Mouse (Mus musculus) midbrain, embryonic 16.5 days (tissue): Measurements from ENCODE around the gene Pkd1l1. TPM values are rescaled to one million over a fixed set of nuclear protein-coding genes. Genes with fewer than 3 reads are reported as not detected.
A peak's percentile ranks its signal among the peaks of the same experiment; 100 is the strongest.

Source experiments
- ATAC-seq: fragments of 200-750 bp; cut with Nextera tagmentation; 2 replicates; pipeline ENCODE4 v1.8.0; 2017; ENCODE audit warnings: moderate TSS enrichment
- H3K27ac ChIP-seq: fragments of 300-500 bp; sonication (generic); 2 replicates; pipeline ENCODE4 v1.5.1; 2014; ENCODE audit warnings: mild to moderate bottlenecking, low read length, mixed read lengths
- H3K27me3 ChIP-seq: fragments of 300-500 bp; sonication (generic); 2 replicates; pipeline ENCODE4 v1.6.1; 2014; ENCODE audit warnings: low read depth, low read length, mixed read lengths; ENCODE audit not compliant: control insufficient read depth, insufficient read depth
- H3K36me3 ChIP-seq: fragments of 300-500 bp; sonication (generic); 2 replicates; pipeline ENCODE4 v1.6.1; 2014; ENCODE audit warnings: mild to moderate bottlenecking, low read length, moderate library complexity, mixed read lengths; ENCODE audit not compliant: control insufficient read depth, insufficient read depth
- H3K4me1 ChIP-seq: fragments of 300-500 bp; sonication (generic); 2 replicates; pipeline ENCODE4 v1.6.1; 2014; ENCODE audit warnings: mild to moderate bottlenecking, low read length, mixed read lengths; ENCODE audit not compliant: control insufficient read depth, insufficient read depth
- H3K4me2 ChIP-seq: fragments of 300-500 bp; sonication (generic); 2 replicates; pipeline ENCODE4 v1.6.1; 2014; ENCODE audit warnings: mild to moderate bottlenecking, low read length, mixed read lengths
- H3K4me3 ChIP-seq: fragments of 300-500 bp; sonication (generic); 2 replicates; pipeline ENCODE4 v1.5.1; 2014; ENCODE audit warnings: low read depth, mild to moderate bottlenecking, low read length, moderate library complexity, mixed read lengths
- H3K9ac ChIP-seq: fragments of 300-500 bp; sonication (generic); 2 replicates; pipeline ENCODE4 v1.6.1; 2014; ENCODE audit warnings: low read depth, low read length, mixed read lengths
- H3K9me3 ChIP-seq: fragments of 300-500 bp; sonication (generic); replicated peaks from 2 replicates; pipeline ENCODE4 v1.6.1; 2014; ENCODE audit warnings: mild to moderate bottlenecking, low read length, mixed read lengths; ENCODE audit not compliant: control insufficient read depth, poor library complexity, severe bottlenecking
- WGBS: fragments of 180-500 bp; shearing (Covaris S2); extraction: QIAGEN DNeasy Blood & Tissue Kit; methylation state at CpG from one replicate; pipeline ENCODE4 v1.1.7; 2014; 5-methylcytosine and 5-hydroxymethylcytosine counted together
- polyA plus RNA-seq: library from polyadenylated mRNA; unstranded; fragments of >200 nt; fragmentation: Nextera tagmentation; extraction: Ambion mirVana; gene quantifications from 2 replicates; pipeline ENCODE4 v1.2.1, GENCODE M21; 2015

The Pkd1l1 gene
- 0.20 and 0.22 TPM in 2 replicates for polyA plus RNA-seq

DNA sequence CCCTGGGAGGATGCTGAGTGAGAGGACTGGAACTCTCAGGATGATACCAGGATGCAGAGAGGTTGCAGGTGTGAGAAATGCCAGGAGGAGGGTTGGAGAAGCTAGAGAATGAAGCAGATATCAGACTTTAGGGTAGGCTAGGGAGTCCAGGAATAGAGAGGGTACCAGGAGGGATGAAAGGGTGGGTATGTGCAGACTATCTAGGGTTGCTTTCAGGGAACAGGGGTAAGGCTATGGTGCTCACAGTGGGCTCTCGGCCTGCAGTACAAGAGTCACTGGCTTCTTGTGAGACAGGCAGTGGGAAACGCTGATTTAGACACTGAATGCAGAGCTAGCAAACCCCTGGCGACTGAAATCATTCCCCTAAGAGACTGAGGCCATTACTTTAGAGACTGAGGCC lies at the start of gene Pkd1l1:
Gene Pkd1l1, minus strand, starts transcription at position 101 of the 400 bp plus-strand sequence.
- Histone ChIP-seq H3K27me3 (no peaks in the 10 kb centered on the region), H3K9ac (no peak within 1 kb of the TSS), H3K4me2 (no peak within 1 kb of the TSS), H3K4me3 (no peak within 1 kb of the TSS), H3K9me3 (no peaks in the 10 kb centered on the region), H3K27ac (no peak within 1 kb of the TSS), H3K4me1 (no peaks in the 10 kb centered on the region), H3K36me3 (no peaks in the 10 kb centered on the region)
- no peak for ATAC-seq
- 53% methylated on average over 3 of the region's 3 CpGs for WGBS

DNA sequence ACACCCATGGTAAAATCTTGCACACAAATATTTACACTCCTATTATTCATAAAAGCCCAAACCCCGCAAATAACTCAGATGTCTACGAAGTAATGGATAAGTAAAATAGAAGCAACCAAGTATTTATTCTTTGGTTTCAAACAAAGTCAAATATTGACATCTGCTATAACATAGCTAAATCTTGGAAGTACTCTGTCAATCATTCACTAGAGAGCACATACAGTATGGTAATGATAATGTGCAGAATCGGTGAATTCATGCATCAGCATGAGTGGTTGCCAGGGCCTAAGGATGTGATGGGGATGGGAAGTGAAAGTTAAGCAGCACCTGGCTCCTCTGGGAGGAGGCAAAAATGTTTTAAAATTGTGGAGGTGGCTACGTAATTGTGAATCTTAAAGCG lies 47.1 kb upstream of the Pkd1l1 start:
- Histone ChIP-seq H3K36me3 (no peaks in the 10 kb centered on the region), H3K4me1 (no peaks in the 10 kb centered on the region), H3K4me3 (no peak overlapping the region), H3K27me3 (no peaks in the 10 kb centered on the region; the same call in 1 of the 2 replicates), H3K9ac (no peak overlapping the region), H3K4me2 (no peak overlapping the region), H3K9me3 (no peaks in the 10 kb centered on the region), H3K27ac (no peak overlapping the region)
- 94% methylated on average over 5 of the region's 5 CpGs for WGBS
- ATAC-seq = no peak

GRCm38 (mm10) chr11:9018491-9019267 lies 45.6 kb upstream of the Pkd1l1 start:
- Histone ChIP-seq H3K27me3 (no peaks in the 10 kb centered on the region; the same call in 1 of the 2 replicates), H3K27ac (no peak overlapping the region), H3K4me3 (no peak overlapping the region), H3K4me1 (no peaks in the 10 kb centered on the region), H3K9me3 (no peaks in the 10 kb centered on the region), H3K4me2 (no peak overlapping the region), H3K36me3 (no peaks in the 10 kb centered on the region), H3K9ac (no peak overlapping the region)
- ATAC-seq = no peak
- 78% methylated on average over 6 of the region's 6 CpGs for WGBS

DNA sequence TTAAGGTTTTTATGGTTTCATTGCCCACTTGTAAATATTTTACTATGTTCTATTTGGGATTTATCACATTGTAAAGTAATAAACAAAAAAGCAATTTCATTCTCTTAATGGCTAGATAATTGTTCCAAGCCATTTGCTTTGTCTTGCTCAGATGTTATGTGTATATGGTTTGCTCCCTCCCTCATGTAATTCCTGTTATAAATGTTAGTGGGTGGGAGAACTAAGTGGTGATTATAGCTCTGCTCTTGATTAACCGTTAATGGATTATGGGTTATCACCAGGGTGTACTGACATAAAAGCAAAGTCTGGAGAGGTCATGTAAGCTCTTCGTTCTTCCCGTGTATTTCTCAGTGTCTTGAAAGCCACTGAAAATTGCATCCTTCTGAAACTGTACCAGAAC lies 41.7 kb upstream of the Pkd1l1 start:
- WGBS = 85% methylated on average over 3 of the region's 3 CpGs

DNA sequence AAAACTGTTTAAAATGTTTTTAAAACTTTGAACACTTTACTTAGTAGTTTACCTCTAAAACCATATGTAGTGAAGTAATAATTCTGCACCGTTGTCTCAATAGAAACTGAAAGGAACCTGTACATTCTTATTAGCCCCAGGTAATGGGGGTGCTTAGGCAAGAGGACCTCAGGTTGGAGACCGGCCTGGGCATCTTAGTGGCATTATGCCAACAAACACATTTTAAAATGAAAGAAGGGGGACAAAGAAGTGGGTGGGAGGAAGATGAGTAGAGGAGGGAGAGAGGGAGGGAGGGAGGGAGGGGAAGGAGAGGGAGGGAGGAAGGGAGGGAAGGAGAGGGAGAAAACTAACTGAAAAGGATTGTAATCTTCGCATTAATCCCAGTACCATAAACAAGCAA lies 38.3 kb upstream of the Pkd1l1 start:
- WGBS = 0% methylated on average over 3 of the region's 3 CpGs

More for the DNA sequence above, 41.7 kb upstream of the Pkd1l1 start:
- peaks cover 10% of the 10 kb centered on the region for H3K4me1 ChIP-seq
- no peaks in the 10 kb centered on the region; the same call in 1 of the 2 replicates for H3K27me3 ChIP-seq
- no peak overlapping the region for H3K4me2 ChIP-seq
- H3K27ac ChIP-seq = no peak overlapping the region
- H3K4me3 ChIP-seq = no peak overlapping the region
- no peaks in the 10 kb centered on the region for H3K36me3 ChIP-seq
- H3K9me3 ChIP-seq = no peaks in the 10 kb centered on the region
- ATAC-seq = no peak
- no peak overlapping the region for H3K9ac ChIP-seq

GRCm38 (mm10) chr11:9010853-9011339 lies 37.8 kb upstream of the Pkd1l1 start, which contains the start of gene Hus1:
Gene Hus1 (minus strand): TSS chr11:9011191.
- peak; percentile 96 for ATAC-seq
- under 1% methylated on average over 43 of the region's 43 CpGs for WGBS

More for the DNA sequence above, 38.3 kb upstream of the Pkd1l1 start:
- peaks cover 15% of the 10 kb centered on the region for H3K4me1 ChIP-seq
- H3K27me3 ChIP-seq = no peaks in the 10 kb centered on the region; the same call in 1 of the 2 replicates
- H3K27ac ChIP-seq = peak overlapping the region; percentile 77; the same call in 1 of the 2 replicates
- no peaks in the 10 kb centered on the region for H3K9me3 ChIP-seq
- H3K4me2 ChIP-seq = peak overlapping the region; percentile 81
- peaks cover 5% of the 10 kb centered on the region; the same call in 1 of the 2 replicates for H3K36me3 ChIP-seq
- ATAC-seq = peak; percentile 26
- peak overlapping the region; percentile 85 for H3K9ac ChIP-seq
- peak overlapping the region; percentile 74 for H3K4me3 ChIP-seq

DNA sequence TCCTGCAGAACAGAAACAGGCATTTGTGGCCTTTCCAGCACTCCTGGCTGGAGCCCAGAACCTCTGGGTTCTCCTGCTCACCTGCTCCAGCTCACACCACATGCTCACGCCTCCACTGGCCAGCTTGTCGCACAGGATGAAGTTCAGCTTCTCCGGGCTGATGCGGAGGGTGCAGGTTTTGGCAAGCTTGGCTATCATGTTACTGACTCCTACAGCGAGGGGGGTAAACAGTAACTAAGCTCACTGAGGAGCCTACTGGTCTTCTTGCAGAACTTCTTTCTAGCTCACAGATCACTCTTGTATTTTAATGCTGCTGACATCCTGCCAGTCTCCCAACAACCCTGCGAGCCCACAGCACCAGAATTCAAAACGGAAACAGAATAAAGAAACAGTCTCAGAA lies 37.4 kb upstream of the Pkd1l1 start:
- Histone ChIP-seq H3K9ac (peak overlapping the region; percentile 85), H3K4me2 (peak overlapping the region; percentile 81), H3K4me3 (peak overlapping the region; percentile 74), H3K4me1 (peaks cover 15% of the 10 kb centered on the region), H3K36me3 (peaks cover 7% of the 10 kb centered on the region), H3K27me3 (no peaks in the 10 kb centered on the region), H3K9me3 (no peaks in the 10 kb centered on the region), H3K27ac (peak overlapping the region; percentile 77)
- peak; percentile 83 for ATAC-seq
- under 1% methylated on average over 7 of the region's 7 CpGs for WGBS

More at GRCm38 (mm10) chr11:9010853-9011339, 37.8 kb upstream of the Pkd1l1 start, which contains the start of gene Hus1:
- peak within 1 kb of the TSS; percentile 77 for H3K27ac ChIP-seq
- peak within 1 kb of the TSS; percentile 74 for H3K4me3 ChIP-seq
- H3K27me3 ChIP-seq = no peaks in the 10 kb centered on the region
- peaks cover 15% of the 10 kb centered on the region for H3K4me1 ChIP-seq
- no peaks in the 10 kb centered on the region for H3K9me3 ChIP-seq
- H3K36me3 ChIP-seq = peaks cover 5% of the 10 kb centered on the region; the same call in 1 of the 2 replicates
- peak within 1 kb of the TSS; percentile 81 for H3K4me2 ChIP-seq
- peak within 1 kb of the TSS; percentile 85 for H3K9ac ChIP-seq

DNA sequence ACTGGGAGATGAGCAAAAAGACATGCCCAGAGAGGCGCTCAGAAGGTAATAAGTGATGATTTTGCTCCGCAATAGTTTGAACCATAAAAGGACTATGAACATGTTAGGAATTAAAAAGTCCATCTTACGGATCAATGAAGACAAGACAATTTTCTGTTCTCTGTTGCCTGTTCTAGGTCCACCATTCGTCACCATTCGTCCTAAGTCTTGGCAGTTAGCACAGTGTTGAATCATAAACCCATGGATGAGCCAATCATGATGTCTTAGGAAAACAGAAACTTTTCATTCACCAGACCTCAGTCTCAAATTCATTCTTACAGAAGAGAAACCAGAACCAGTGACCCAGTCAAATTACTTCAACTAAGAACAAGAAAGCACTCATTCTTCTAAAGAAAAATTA lies 35.7 kb upstream of the Pkd1l1 start:
- Histone ChIP-seq H3K9me3 (no peaks in the 10 kb centered on the region), H3K36me3 (peaks cover 12% of the 10 kb centered on the region), H3K27ac (no peak overlapping the region), H3K4me2 (no peak overlapping the region), H3K27me3 (no peaks in the 10 kb centered on the region), H3K4me1 (peaks cover 15% of the 10 kb centered on the region), H3K9ac (no peak overlapping the region), H3K4me3 (no peak overlapping the region)
- 96% methylated on average over 5 of the region's 5 CpGs for WGBS
- ATAC-seq = no peak

GRCm38 (mm10) chr11:8988084-8988483 lies 15.0 kb upstream of the Pkd1l1 start:
- no peaks in the 10 kb centered on the region for H3K4me1 ChIP-seq
- H3K9ac ChIP-seq = no peak overlapping the region
- WGBS = 68% methylated on average over 4 of the region's 4 CpGs
- H3K36me3 ChIP-seq = no peaks in the 10 kb centered on the region
- no peak for ATAC-seq
- no peaks in the 10 kb centered on the region; the same call in 1 of the 2 replicates for H3K27me3 ChIP-seq
- 0 out of 2 replicates have a peak, but pooled peaks cover 3% of the 10 kb centered on the region for H3K9me3 ChIP-seq
- no peak overlapping the region for H3K4me2 ChIP-seq
- H3K27ac ChIP-seq = no peak overlapping the region
- no peak overlapping the region for H3K4me3 ChIP-seq
